Comparison of ENCODE assay signal across 19 mouse cellular contexts in the genomic region with DNA sequence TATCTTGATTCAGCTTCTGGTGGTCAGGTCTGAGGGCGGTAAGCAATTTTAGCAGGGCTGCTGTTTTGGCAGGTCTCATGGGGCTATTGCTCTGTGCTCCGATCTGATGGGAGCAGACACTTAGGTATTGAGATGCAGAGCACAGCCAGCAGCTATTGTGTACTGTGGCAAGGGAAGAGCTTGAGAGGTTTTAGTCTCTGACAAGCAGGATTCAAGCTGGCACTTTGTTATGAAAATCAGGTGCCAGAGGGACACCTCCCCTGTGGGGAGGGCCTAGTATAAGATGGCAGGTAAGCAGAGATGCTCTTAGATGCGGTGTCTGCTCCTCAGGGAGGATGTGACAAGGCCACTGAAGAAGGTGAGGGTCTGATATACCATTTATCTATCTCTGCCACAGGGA.
DNase-seq lines count a peak whose midpoint lies in the region; ATAC-seq lines count a peak whose summit lies in the region.
"Had no signal": no experiment of that assay in that cellular context is flagged by ENCODE, and none has a peak within 500 bp of the region (broad histone marks: within the 10 kb centered on the region; RNA-seq: fewer than 3 reads in every experiment).

No protein-coding gene starts in this region.

- no peak overlapping the region for H3K9ac ChIP-seq in forebrain, embryonic 12.5 days
- no peak overlapping the region for H3K9ac ChIP-seq in forebrain, embryonic 13.5 days
- no peak overlapping the region for H3K9ac ChIP-seq in hindbrain, embryonic 12.5 days
- no peak overlapping the region for H3K9ac ChIP-seq in midbrain, embryonic 14.5 days (replicated peaks; ENCODE audit: low read length)
- H3K9ac ChIP-seq: limb, embryonic 15.5 days; neural tube, embryonic 12.5 days had no signal

- 11% methylated on average over 3 of the region's 3 CpGs for WGBS in forebrain, embryonic 12.5 days
- 18% methylated on average over 3 of the region's 3 CpGs for WGBS in forebrain, embryonic 13.5 days
- WGBS in hindbrain, embryonic 12.5 days = 20% methylated on average over 3 of the region's 3 CpGs
- 4% methylated on average over 3 of the region's 3 CpGs for WGBS in midbrain, embryonic 14.5 days

- no peaks in the 10 kb centered on the region for H3K36me3 ChIP-seq in forebrain, embryonic 12.5 days (replicated peaks)
- no peaks in the 10 kb centered on the region for H3K36me3 ChIP-seq in forebrain, embryonic 13.5 days (ENCODE audit: poor library complexity, severe bottlenecking)
- no peaks in the 10 kb centered on the region for H3K36me3 ChIP-seq in hindbrain, embryonic 12.5 days
- no peaks in the 10 kb centered on the region for H3K36me3 ChIP-seq in midbrain, embryonic 14.5 days (ENCODE audit: control insufficient read depth, insufficient read depth, low read length)
- H3K36me3 ChIP-seq: heart, embryonic 10.5 days; limb, embryonic 15.5 days; neural tube, embryonic 12.5 days had no signal

- DNase-seq in MN1 (ENCODE audit: low spot score) = peak; percentile 37
- peak; percentile 59 for DNase-seq in midbrain, embryonic 14.5 days
- DNase-seq in adrenal gland, postnatal 10 days = no peak
- DNase-seq in kidney, postnatal 25 days = no peak
- DNase-seq: cerebellum, postnatal 25 days; gastrocnemius, postnatal 25 days; heart, postnatal 10 days; layer of hippocampus, postnatal 36 days; lung, postnatal 10 days; right cerebral cortex, postnatal 25 days; thymus, postnatal 14 days had no signal

- no peak for ATAC-seq in forebrain, embryonic 12.5 days (ENCODE audit: low FRiP score)
- no peak for ATAC-seq in forebrain, embryonic 13.5 days
- ATAC-seq in hindbrain, embryonic 12.5 days (ENCODE audit: low FRiP score) = peak; percentile 53
- peak; percentile 43; the same call in 1 of the 2 replicates for ATAC-seq in midbrain, embryonic 14.5 days (ENCODE audit: low FRiP score, low TSS enrichment)
- no peak for ATAC-seq in megakaryocyte progenitor cell, adult 5-6 weeks (replicated peaks; ENCODE audit: poor library complexity)

- peaks cover 4% of the 10 kb centered on the region; the same call in 1 of the 2 replicates for H3K27me3 ChIP-seq in forebrain, embryonic 12.5 days
- H3K27me3 ChIP-seq in forebrain, embryonic 13.5 days = no peaks in the 10 kb centered on the region
- H3K27me3 ChIP-seq in hindbrain, embryonic 12.5 days = no peaks in the 10 kb centered on the region
- H3K27me3 ChIP-seq in midbrain, embryonic 14.5 days (ENCODE audit: control insufficient read depth, insufficient read depth, low read length) = no peaks in the 10 kb centered on the region
- H3K27me3 ChIP-seq: limb, embryonic 15.5 days; neural tube, embryonic 12.5 days had no signal

- no peak overlapping the region for H3K4me2 ChIP-seq in forebrain, embryonic 12.5 days
- H3K4me2 ChIP-seq in forebrain, embryonic 13.5 days = no peak overlapping the region
- no peak overlapping the region for H3K4me2 ChIP-seq in hindbrain, embryonic 12.5 days (replicated peaks)
- no peak overlapping the region for H3K4me2 ChIP-seq in midbrain, embryonic 14.5 days (ENCODE audit: low read length)
- H3K4me2 ChIP-seq: limb, embryonic 15.5 days; neural tube, embryonic 12.5 days had no signal

- H3K9me3 ChIP-seq in forebrain, embryonic 12.5 days = 0 out of 2 replicates have a peak, but pooled peaks cover 3% of the 10 kb centered on the region
- no peaks in the 10 kb centered on the region for H3K9me3 ChIP-seq in forebrain, embryonic 13.5 days (replicated peaks)
- H3K9me3 ChIP-seq in hindbrain, embryonic 12.5 days (replicated peaks) = 0 out of 2 replicates have a peak, but pooled peaks cover 3% of the 10 kb centered on the region
- H3K9me3 ChIP-seq in midbrain, embryonic 14.5 days (ENCODE audit: control insufficient read depth, low read length) = 0 out of 2 replicates have a peak, but pooled peaks cover 3% of the 10 kb centered on the region
- H3K9me3 ChIP-seq: heart, embryonic 10.5 days; limb, embryonic 15.5 days had no signal

- H3K27ac ChIP-seq in forebrain, embryonic 12.5 days = 0 out of 2 replicates have a peak overlapping the region, but pooled peaks have one; percentile 16
- no peak overlapping the region for H3K27ac ChIP-seq in forebrain, embryonic 13.5 days
- peak overlapping the region; percentile 67 for H3K27ac ChIP-seq in hindbrain, embryonic 12.5 days
- H3K27ac ChIP-seq in midbrain, embryonic 14.5 days (replicated peaks; ENCODE audit: low read depth, low read length) = peak overlapping the region; percentile 37
- H3K27ac ChIP-seq: heart, embryonic 10.5 days; limb, embryonic 15.5 days; neural tube, embryonic 12.5 days; stomach, postnatal 0 days had no signal

- no peak overlapping the region for H3K4me3 ChIP-seq in forebrain, embryonic 12.5 days (replicated peaks)
- no peak overlapping the region for H3K4me3 ChIP-seq in forebrain, embryonic 13.5 days
- no peak overlapping the region for H3K4me3 ChIP-seq in hindbrain, embryonic 12.5 days
- H3K4me3 ChIP-seq in midbrain, embryonic 14.5 days (replicated peaks; ENCODE audit: low read depth, low read length) = no peak overlapping the region
- H3K4me3 ChIP-seq: heart, embryonic 10.5 days; limb, embryonic 15.5 days; neural tube, embryonic 12.5 days had no signal

- peaks cover 21% of the 10 kb centered on the region for H3K4me1 ChIP-seq in forebrain, embryonic 12.5 days
- peaks cover 19% of the 10 kb centered on the region for H3K4me1 ChIP-seq in forebrain, embryonic 13.5 days
- H3K4me1 ChIP-seq in hindbrain, embryonic 12.5 days = peaks cover 17% of the 10 kb centered on the region
- H3K4me1 ChIP-seq in midbrain, embryonic 14.5 days (ENCODE audit: control insufficient read depth, insufficient read depth, low read length) = peaks cover 28% of the 10 kb centered on the region
- H3K4me1 ChIP-seq: heart, embryonic 10.5 days; limb, embryonic 15.5 days had no signal

Comparison
In these comparisons a context has a peak if more than half of its experiments do, and no peak if none do; other contexts are left out.
1. ATAC-seq: peak in hindbrain, embryonic 12.5 days (single experiment) and midbrain, embryonic 14.5 days (single experiment); none in forebrain, embryonic 12.5 days (single experiment), forebrain, embryonic 13.5 days (single experiment) and megakaryocyte progenitor cell, adult 5-6 weeks (single experiment).
2. DNase-seq: peak in MN1 (single experiment) and midbrain, embryonic 14.5 days (single experiment); none in adrenal gland, postnatal 10 days (single experiment) and kidney, postnatal 25 days (0 of 2).